Mouse (Mus musculus) spleen, embryonic (tissue): ENCODE results near the gene Obsl1.

Experiments
- CTCF ChIA-PET: fragments of 350-600 bp; sonication (Branson Sonifier 250); formaldehyde crosslinking; loops from one replicate; lab custom pipeline; 2022; lab: Charles Lee

Obsl1 gene

DNA sequence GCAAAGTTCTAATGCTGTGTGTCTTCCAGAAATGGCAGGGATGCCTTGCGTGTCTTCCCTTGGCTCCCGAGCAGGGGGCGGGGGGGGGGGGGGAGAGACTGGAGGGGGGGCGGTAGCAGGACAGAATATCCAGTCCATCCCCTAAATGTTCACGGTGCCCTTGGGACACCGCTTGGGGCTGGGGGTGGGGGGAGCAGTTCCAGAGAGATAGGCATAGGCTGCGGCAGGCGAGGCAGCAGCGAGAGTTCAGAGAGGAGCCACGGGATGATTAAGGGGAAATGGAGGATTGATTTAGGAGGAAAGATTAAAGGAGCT is 48.6 kb downstream of the Obsl1 start:
- CTCF ChIA-PET = interaction anchor here (1.0 kb wide), 1 partner anchor 11 kb away, joined by 9 read pairs; no protein-coding TSS in a partner anchor

DNA sequence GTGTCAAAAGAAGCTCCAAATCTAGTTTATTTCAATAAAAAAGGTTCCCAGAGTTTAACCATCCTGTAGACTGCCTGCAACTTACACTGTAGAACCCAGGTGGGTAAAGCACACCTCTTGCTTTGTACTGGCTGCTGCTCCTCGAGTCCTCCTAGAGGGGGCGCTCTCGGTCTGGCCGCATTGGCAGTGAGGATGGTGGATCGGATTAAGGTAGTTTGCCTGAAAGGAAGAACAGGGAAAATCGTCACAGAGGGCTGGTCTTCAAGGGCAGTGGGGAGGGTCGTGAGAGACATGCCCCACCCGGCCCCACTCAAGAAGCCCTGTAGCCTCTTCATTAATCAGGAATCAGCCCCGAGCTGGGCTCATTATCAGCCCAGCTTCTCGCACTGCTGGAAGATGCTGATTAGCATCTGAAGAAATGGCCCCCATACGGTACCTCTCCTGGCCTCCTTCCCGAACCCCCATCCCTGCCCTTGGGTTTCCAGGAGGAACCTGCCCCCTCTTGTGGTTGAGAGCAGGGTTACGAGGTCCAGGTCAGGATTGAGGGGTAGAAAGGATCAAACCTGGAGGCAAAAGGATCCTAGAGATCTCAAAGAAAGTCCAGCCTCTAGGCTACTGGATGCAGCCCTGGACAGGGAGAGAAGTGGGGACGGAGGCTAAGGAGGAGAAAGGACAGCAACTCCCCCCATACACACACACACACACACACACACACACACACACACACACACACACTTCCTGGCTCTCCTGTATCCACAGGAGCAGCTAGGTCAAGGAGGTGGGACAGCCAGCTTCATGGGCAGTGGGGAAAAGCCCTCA is 49.3 kb downstream of the Obsl1 start:
- CTCF ChIA-PET = interaction anchor here (1.0 kb wide), 1 partner anchor 11 kb away, joined by 9 read pairs; no protein-coding TSS in a partner anchor

DNA sequence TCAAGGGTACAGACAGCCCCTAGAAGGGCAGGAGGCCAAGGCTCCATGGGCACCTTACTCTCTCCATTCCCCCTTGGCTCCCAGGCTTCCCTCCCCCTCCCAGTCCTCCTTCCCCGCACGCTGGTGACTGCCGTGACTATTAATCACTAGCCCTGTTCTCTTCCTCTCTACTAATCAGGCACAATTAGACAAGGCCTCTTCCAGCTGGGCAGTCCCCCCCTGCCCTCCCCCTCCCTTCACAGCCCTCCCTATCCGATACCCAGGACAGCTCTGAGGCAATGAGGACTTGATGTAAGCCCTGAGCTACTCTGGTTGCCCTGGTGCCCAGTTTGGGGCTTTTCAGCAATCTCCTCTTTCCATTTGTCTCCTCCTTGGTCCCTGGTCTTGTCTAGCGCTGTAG is 50.3 kb downstream of the Obsl1 start:
- CTCF ChIA-PET = no interaction called here

DNA sequence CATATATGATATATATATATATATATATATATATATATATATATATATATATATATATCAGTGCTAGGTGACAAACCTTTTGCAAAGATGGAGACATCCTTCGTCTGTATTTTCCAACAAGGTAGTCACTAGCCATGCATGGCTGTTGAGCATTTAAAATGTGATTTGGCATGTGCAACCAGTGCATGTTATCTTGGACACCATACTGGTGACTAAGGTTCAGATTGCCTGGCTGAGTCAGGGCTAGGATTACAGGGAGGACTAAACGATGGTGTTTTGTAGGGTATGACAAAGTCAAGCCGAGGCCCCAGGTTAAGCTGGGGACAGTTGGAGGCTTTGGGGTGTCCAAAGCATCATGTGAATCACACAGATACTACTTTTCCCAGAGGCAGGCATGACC is 50.8 kb downstream of the Obsl1 start:
- CTCF ChIA-PET = no interaction called here

DNA sequence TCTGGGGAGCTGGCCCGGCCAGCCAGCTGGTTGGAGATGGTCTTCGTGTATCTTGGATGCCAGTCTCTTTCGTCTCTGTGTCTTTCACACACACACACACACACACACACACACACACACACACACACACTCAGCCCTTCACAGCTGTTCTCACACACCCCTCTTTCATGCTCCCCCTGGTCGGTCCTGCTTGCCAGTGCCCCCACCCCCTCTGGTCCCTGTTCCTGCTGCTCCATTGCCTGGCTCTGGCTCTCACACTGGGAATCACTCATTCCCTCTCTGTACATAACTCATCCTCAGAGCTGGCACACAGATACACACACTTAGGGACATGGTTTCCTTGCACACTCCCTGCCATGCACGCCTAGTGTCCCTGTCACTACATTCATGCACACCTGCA is 54.4 kb downstream of the Obsl1 start:
- CTCF ChIA-PET = no interaction called here

DNA sequence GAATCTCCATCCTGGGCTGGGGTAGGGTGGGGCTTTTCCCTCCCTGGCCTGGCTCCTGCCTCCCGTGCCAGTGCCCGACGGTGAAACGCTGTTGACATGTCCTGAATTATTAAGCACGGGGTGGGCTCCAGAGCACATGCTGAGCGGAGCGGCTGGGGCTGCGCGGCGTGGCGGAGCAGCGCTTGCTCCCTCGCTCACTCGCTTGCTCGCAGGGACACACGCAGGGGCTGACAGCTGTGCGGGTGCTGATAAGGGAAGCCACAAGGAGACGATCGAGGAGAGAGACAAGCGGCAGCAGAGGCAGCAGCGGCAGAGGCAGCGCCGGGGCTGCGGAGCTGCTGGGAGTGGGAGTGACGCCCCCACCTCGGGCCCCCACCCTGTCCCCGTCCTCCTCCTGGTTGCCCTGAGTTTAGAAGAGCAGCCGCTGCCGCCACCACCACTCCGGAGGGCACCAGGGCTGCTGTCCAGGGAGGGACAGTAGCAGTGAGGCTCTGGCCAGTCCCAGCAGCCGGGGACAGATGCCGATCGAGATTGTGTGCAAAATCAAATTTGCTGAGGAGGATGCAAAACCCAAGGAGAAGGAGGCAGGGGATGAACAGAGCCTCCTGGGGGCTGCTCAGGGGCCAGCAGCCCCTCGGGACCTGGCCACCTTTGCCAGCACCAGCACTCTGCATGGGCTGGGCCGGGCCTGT is 55.8 kb downstream of the Obsl1 start, which contains the start of gene Asic4:
Gene Asic4 (plus strand): TSS at position 123 of the 692 bp plus-strand sequence.
- CTCF ChIA-PET = no interaction called here

DNA sequence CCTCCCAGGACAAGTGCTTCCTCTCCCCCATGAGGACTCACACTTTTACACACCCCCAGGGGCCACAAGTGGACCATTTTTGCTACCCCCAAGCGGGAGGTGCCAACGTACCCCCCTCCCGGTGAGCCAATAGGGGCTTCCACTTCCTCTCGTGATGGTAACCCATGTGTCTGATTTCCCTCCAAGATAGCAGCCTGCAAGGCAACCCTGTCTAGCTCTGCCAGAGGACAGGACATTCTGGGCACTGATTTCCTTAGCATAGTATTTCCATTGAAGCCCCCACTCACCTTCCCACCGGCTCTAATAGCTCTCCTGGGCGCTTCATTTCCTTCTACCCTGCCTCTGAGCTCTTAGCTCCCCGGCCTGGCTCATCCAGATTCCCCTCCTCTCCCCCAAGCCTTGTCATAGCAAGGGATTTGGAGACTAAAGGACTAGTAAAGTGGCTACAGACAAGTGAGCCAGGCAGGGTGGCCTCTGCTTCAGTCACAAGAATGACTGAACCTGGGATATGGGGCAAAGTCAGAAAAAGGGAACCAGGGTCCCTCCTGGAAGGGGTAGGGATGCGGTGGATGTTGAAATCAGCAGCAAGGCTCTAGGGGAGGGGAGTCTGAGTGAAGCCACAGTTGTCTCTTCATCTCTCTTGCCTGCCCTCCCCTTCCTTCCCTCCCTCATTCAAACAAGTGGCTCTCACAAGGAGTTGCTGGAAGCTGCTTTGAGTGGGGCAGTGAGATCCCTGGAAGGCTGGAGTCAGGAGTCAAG is 56.7 kb downstream of the Obsl1 start:
- CTCF ChIA-PET = interaction anchor here (0.8 to 1.3 kb wide), 2 partner anchors 13 to 18 kb away, joined by 3 read pairs; no protein-coding TSS in a partner anchor

DNA sequence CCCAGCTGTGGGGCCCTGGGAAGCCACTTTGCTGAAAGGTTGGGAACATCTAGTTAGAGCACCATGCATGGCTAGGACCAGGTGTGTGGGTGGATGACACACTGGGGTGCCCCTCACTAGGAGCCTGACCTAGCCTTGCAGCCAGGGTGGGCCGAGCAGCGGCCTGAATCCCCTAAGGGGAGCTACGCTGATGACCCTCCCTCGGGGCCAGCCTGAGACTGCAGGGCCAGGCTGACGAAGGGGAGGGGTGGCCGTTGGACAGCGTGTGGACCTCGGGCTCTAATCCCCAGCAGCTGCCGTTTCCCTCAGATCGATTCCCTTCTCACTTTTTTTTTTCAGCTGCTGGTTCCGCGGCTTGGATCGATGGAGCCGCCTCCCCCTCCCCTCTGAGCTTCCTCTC is 57.3 kb downstream of the Obsl1 start:
- CTCF ChIA-PET = interaction anchor here (0.8 to 1.3 kb wide), 2 partner anchors 14 to 19 kb away, joined by 3 read pairs; no protein-coding TSS in a partner anchor

DNA sequence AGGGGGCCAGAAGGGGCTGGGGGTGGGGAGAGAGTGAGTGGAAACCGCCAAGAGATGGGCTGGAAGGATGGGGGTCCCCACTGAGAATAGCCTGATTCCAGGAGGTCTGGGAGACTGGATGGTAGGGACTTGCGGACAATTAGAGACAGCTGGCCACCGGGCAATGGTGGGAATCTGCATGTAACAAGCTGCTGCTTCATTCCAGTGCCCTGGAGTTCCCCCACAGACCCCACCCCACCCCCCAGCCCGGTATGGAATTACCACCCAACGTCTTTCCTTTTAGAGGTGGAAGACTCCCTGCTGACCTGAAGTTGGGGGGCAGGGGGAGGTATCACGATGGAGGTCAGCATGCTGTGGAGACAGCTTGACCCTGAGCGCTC is 58.2 kb downstream of the Obsl1 start:
- CTCF ChIA-PET = interaction anchor here (1.1 to 1.3 kb wide), 2 partner anchors 20 to 28 kb away, joined by 3 read pairs; no protein-coding TSS in a partner anchor

DNA sequence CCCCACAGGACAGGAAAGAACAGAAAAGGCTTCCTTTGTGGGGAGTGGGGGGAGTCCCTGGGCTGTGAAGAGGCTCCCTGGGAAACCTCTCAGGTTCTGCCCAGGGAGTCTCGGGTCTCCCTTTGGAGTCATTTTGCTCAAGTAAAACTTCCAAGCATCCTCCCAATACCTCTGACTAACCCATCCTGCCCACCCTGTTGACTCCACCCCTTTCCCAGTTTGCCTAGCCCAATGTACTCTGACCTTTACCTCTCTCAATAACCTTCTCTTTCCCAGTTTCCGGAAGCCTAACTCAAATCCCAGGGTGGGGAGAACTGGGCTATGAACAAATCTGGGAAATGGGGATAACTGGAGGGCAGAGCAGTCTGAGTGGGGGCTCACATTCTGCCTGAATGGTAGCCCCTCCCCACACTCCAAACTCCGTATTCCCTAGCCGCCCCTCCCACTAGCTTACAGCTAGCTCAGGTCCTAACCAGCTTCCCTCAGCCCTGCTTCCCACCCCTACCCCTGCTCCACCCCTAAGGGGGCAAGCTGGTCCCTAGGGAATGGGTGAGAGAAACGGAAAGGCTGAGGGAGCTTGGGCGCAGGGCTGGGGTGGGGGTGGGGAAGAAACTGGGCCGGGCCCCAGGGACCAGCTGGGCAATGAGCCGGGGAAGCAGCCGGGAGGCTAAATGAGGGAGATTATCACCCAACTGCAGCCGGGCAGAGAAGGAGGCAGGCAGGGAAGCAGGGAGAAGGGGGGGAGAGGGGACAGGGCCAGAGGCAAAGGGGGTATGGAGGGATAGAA is 58.8 kb downstream of the Obsl1 start:
- CTCF ChIA-PET = interaction anchor here (1.1 kb wide), 1 partner anchor 29 kb away, joined by 3 read pairs; no protein-coding TSS in a partner anchor

DNA sequence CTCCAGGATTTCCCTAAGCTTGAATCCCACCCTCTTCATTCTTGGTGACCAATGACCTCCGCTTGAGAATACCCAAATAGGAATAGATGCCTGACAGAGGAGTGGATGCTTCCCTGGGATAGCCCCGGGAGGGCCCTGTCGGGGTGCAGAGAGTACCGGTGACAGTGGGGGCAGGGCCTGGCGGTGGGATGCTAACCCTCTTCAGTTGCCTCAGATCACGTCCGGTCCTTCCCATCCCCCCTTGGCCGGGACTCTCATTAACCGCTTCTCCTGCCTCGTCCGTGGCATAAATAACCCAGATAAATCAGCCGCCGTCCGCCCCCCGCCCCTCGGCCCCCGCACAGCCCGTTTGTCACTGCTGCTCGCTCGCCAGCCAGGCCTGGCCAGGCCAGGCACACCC is 59.6 kb downstream of the Obsl1 start:
- CTCF ChIA-PET = interaction anchor here (0.6 to 0.7 kb wide), 2 partner anchors 266 to 379 kb away, joined by 3 to 4 read pairs; partner anchors contain the start of gene Abcb6

DNA sequence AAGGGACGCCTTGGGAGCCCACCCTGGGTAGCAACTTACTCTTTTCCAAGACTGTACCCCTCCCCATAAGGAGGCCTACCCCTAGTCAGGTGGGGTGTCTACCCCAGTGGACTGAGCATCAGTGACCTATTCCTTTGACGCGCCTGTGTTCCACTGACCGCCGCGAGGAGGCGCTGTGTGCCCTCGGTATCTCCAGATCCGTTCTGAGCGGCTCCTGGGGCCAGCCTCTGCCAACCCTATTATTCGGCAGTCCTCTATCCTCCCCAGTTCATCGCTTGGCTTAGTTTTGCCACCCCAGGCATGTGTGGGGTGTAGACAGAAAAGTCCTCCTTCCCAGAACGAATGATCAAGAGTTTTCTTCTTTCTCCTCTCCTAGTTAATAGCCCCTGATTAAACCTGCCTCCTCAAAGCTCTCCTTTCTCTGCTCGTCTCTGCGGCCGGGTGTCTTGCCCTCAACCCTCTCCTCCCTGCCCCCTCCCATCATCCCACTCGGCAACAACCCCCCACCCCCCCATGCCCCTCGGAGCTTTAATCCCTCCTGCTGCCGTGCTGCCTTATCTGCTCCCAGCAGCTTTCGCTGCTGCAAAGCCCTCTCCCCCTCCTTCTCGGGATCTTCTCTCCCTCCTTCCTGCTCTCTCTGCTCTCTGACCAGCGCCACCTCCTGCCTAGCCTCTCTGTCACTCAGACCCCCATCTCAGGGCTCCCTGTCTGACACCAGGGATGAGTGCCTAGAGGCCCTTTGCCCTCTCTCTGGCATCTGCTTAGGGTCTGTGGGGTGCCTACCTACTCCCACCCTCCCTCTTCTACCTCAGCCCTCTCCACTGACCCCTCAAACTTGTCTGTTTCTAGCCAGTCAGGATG is 60.3 kb downstream of the Obsl1 start:
- CTCF ChIA-PET = interaction anchor here (0.6 to 0.7 kb wide), 2 partner anchors 266 to 379 kb away, joined by 3 to 4 read pairs; partner anchors contain the start of gene Abcb6

DNA sequence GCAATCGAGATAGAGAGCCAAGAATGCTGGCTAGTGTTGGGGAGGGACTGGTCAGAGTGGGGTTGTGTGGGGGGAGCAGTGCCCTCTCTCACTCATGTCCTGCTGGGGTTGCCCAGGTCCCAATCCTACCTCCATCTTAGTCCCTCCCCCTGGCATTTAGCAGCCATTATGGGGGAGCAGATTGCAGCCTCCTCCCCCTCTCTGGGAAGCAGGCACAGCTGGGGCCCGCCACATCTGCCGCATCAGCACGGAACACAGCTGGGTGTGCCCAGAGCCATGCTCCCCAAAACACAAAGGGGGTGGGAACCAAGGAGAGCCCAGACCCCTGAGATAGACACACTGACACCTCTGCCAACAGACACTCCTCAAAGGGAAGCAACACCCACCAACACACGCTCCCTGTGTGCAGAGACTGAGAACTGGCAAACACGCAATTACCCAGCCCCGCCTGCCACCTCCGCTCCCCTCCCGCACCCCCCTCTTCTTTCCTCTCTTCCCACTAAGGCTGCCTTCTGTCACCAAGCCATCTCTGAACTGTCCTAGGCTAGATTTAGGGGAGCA is 61.0 kb downstream of the Obsl1 start:
- CTCF ChIA-PET = no interaction called here

DNA sequence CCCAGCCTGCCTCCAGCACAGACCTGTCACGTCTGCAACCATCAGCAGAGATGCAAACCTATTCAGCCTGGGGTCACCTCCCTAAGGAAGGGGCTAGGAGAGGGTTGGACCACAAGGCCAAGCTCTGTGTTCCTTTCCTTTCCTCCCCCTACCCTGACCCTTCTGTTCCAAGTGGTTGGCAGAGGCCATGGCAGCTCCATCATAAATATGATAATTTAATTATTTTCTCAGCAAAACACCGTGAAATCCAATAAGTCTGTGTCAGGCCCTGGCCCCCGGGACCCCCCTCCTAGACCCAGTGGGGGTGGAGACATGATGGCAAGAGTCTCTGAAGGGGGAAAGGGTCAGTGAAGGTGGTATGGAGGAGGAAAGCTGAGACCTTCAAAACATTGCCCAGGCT is 62.0 kb downstream of the Obsl1 start:
- CTCF ChIA-PET = interaction anchor here (0.8 kb wide), 1 partner anchor 23 kb away, joined by 3 read pairs; no protein-coding TSS in a partner anchor

DNA sequence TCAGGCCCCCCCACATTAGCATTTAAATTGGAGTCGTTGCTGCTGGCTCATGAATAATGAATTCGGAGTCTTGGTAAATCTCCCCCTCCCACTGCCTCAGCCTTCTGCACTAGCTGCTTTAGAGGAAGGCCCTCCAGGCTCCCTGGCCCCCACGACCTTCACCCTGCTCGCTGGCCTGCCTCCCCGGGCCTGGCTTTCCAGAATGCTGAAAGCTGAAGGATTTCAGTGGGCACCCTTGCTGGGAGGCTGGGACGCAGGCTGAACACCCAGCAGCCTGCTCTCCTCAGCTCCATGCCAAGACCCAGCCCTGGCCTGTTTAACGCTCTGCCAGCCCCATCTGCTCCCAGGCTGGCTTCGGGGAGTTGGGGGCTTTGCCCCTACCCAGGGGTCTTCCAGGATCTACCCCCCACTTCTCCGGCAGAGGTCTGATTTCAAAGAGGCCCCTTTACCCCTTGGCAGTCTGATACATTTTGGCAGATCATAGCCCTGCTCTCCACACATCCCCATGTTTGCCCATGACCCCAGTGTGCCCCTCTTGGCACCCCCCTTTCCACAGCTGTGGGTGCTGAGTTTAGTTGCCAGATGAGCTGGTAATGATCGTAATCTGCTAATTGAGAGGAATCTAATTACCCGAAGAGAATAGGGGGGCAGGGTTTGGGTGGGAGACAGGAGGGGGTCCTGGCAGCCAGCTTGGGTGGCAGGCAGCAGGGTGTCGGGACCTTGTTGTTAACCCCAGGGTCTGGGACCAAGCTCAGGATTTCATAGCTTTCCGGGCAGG is 62.8 kb downstream of the Obsl1 start:
- CTCF ChIA-PET = interaction anchor here (0.8 kb wide), 1 partner anchor 24 kb away, joined by 3 read pairs; no protein-coding TSS in a partner anchor

DNA sequence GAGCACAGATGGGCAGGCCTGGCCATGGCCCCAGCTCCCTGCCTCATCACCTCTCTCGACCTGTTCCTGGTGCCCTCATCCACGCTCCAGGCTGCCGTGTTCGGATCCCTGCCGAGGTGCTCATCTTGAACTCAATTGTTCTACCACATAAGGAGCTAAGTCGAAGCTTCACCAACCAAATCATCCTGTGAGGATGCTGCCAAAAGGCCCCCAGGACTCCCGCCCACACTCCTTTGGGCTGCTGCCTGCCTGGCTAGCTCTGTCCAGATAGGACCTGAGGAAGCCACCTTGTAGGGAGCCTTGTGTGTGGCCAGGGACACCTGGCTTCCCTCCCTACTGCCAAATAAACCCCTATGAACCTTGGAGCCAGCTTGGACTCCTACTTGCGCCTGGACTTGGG is 63.4 kb downstream of the Obsl1 start:
- CTCF ChIA-PET = interaction anchor here (0.6 to 0.7 kb wide), 2 partner anchors 35 to 901 kb away, joined by 3 read pairs; no protein-coding TSS in a partner anchor

DNA sequence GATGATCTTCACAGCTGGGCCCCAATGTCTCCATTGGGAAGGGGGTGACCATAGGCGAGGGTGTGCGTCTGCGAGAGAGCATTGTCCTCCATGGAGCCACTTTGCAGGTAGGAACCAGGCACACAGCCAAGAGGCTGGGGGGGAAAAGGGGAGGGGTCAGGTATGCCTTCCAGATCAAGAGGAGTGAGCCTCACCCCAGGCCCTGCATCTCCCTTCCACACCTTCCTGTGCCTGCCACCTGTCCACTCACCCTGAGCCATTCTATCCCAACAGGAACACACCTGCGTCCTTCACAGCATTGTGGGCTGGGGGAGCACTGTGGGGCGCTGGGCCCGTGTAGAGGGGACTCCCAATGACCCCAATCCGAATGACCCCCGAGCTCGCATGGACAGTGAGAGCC is 64.1 kb downstream of the Obsl1 start:
- CTCF ChIA-PET = interaction anchor here (0.6 to 0.7 kb wide), 2 partner anchors 35 to 900 kb away, joined by 3 read pairs; no protein-coding TSS in a partner anchor

DNA sequence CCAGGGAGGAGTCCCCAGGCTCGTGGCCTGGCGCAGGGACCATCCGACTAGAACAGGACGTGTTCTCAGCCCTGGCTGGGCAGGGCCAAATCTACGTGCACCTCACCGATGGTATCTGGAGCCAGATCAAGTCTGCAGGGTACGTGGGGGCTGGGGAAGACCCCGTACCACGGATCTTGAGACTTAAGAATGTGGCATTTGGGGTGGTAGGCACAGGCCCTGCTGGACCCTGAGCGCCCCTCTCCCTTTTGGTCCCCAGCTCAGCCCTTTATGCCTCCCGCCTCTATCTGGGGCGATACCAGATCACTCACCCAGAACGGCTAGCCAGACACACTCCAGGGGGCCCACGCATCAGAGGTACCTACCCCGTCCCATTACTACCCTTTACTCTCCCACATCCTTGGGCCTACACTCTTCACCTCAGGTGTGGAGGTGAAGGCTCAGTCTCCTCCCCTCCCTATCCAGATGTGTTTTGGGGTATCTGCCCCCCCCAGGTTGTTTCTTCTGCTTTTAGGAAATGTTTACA is 64.7 kb downstream of the Obsl1 start:
- CTCF ChIA-PET = no interaction called here
